Mouse (Mus musculus) spleen, postnatal 10 days (tissue): ENCODE measurements around the gene Banp.

Source experiments
- DNase-seq, 2 experiments: peaks; one replicate each; pipeline ENCODE4 v3.0.0; 2021 to 2022; ENCODE audit warnings: low spot score in 2 of 2

Gene Banp

GRCm38 (mm10) chr8:121950749-121951655 lies 1.5 kb downstream of the Banp start:
- peak; percentile 70 to 79 for DNase-seq

DNA sequence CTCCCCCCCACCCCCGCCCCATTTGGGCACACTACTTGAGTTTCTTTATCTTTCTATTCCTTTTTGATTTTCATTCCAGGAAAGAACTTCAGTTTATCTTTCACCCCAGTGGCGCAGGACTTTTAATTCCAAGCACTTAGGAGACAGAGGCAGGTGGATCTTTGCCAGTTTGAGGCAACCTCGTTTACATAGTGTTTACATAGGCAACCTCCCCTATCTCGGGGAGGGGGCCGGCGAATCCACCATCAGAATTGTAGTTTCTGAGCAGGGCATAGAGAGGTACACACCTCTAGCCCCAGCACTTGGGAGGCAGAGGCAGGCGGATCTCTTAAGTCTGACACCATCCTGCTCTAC lies 2.1 kb downstream of the Banp start:
- DNase-seq, result peak in 1 of 2 experiments; percentile 33

DNA sequence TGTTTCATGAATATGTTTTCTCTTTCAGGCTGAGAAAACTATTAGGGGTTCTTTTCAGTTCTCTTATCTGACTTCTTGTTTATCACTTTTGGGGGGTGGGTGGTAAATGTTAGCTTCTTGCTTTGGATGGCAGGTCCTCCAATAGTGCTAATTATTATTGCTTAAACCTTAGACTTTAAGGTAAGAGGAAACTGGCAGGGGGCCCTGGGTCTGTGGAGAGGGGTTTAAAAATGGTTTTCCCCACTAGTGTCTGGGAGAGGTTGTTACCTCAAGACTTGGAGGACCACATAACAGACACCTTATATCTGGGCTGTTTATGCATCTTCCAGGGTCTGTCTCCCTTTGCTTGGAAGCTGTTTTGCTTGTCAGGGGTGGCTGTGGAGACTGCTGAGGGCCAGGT lies 2.6 kb downstream of the Banp start:
- no peak for DNase-seq

DNA sequence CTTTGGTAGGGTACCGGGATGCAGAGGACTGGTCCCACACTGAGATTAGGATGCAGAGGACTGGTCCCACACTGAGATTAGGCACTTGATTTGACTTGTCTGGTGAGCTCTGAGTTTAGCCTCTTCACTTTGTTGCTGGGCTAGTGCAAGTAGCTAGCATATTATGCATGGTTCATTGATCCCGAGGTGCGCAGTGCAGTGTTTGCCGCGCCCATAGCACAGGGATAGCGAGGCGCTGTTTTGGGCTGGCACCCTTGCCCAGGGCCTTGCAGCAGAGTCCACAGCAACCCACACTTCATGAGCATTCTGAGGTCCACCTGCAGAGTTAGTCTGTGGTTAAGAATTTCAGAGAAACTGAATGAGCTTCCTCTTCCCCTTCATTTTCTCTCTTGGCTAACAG lies 3.2 kb downstream of the Banp start:
- no peak for DNase-seq

GRCm38 (mm10) chr8:121953821-121954545 lies 4.4 kb downstream of the Banp start:
- DNase-seq, result no peak

DNA sequence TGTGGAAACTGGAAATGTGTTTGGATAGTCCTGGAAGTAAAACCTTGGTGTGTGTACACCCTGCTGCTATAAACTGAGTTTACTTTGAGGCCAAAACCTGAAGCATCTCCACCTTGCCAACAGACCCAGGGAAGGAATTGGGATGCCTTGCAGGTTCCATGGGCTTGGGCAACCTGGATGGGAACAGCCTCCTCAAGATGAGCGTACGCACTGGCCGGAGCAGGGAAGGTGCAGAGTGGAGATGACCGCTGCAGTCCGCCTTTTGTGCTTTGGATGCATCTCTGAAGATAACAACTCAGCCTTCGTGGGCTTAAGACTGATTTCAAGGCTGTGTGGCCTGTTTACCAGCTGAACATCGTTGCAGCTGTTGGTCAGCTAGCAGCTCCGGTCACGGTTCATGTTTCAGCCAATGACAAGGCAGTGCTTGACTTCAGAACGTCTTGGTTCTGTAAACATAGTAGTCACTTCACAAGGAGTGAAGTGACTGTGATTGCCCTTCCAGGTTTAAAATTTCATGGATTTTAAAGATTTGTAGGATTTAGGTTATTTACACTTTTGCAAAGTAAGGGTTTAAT lies 5.5 kb downstream of the Banp start:
- DNase-seq, result no peak

DNA sequence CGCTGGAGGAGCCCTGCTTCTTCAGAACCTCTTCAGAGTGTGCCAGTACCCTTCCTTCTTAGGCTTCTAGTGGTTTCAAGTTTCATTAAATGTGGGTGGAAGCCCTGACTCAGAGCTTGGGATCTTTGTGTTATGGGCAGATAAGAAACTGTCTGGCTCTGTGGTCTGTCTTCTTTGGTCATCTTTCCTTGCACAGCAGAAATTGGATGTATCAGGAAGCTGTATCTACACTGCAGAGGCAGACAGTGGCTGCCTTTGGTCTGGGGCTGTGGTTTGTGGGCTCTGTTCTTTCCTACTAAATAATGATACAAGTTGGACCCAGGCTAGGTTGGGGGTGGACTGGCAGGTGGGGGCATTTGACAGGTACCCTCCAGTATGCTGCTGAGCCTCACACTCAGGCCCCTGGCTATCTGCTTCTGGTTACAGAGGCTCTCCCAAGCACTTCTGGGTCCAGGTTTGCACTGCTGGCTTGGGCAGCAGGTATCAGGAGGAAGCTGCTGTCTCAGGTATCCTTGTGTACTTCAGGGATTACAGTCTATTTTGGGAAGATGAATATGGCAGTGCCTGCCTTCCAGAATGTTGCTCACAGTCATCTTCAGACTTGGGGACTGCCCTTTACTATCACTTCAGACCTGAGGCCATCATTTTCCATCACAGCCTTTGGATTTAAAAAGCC lies 6.4 kb downstream of the Banp start:
- no peak for DNase-seq

GRCm38 (mm10) chr8:121958395-121958794 lies 8.8 kb downstream of the Banp start:
- no peak for DNase-seq

DNA sequence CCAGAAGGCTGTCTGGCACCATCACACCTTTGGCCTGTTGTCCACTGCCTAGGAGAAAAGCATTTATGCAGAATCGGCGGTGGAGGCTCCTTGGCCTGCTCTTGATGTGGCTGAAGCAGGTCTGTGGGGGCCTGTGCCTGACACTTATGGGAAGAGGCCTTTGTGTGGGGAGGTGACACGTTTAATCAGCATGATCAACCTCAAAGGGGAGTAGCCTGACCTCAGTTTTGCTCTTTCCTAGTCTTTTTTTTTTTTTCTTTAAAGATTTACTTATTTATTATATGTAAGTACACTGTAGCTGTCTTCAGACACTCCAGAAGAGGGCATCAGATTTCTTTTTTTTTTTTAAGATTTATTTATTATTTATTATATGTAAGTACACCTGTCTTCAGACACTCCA lies 13.3 kb downstream of the Banp start:
- DNase-seq, result no peak

DNA sequence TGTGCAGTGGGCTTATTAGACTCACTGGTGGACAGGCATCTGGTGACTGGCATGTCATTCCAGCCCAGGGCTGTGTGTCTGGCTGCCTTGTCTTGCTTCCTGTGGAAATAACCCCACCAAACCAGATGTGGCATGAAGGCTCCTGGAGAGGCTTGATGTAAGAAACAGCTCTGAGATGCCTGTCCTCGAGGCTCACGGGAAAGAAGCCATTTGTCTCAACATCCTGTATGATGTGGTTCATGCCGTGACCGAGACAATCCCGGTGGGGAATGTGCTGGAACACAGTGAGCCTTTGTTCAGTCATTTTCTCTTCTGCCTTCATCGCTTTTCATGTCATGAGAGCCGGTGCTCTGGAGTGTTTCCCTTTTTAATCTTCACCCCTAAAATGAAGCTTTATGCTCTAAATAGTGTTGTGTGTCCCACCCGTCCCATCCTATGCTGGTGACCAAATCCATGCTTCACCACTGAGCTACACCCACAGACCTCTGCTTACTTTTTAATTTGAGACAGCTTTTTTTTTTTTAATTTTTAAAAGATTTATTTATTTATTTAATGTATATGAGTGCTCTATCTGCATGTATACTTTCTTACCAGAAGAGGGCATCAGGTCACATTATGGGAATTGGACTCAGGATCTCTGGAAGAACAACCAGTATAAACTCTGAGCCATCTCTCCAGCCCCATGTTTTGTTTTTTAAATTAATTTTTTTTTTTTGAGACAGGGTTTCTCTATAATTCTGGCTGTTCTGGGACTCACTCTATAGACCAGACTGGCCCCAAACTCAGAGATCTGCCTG lies 15.4 kb downstream of the Banp start:
- no peak for DNase-seq

DNA sequence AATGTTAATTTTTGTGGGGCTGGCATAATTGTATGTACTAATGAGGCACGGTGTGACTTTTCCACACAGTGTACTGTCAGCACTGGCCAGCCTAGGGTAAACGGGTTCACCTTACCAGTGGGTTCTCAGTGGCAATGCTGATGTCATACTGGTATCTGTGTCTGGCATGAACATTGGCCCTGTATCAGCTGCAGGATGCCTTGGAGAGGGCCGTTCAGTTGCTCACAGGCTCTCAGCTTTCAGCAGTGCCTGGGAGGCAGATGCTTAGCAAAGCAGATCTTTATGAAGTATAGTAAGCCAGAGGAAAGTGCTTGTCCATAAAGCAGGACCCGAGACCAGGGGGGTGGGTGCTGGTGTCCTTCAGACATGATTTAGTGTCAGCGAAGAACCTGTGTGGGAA lies 16.6 kb downstream of the Banp start:
- no peak for DNase-seq

DNA sequence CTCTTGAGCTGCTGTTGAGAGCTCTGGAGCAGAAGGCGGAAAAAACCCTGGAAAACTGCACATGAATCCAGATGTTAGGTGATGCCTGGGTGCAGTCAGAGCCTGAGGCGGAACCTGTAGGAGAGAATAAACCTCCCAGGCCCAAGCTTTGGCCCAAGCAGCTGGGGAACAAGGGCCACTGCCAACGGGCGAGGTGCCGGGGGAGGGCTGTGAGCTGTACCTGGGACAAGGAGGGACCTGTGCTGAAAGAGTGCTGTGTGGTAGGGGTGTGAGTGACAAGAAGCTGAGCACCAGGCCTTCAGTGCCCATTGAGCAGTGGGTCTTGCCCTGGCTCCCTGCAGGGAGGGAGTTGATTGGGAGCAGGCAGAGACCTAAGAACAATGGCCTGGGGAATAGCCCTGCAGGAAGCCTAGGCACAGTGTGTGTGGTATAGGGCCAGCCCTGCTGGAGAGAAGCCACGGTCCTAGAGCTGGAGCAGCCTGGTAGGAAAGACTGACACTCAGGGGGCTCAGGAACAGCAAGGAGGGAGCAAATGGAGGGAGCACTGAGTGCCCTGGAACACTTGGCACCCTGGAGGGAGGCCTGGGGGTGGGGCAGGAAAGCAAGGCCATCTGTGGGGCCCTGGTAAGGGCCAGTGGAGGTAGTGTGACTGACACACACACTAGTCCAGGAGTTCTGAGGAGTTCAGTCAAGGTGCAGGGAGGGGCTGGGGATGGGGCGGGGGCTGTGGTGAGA lies 17.3 kb downstream of the Banp start:
- DNase-seq, result no peak

GRCm38 (mm10) chr8:121967977-121968376 lies 18.4 kb downstream of the Banp start:
- no peak for DNase-seq

GRCm38 (mm10) chr8:121968542-121968941 lies 19.0 kb downstream of the Banp start:
- no peak for DNase-seq

DNA sequence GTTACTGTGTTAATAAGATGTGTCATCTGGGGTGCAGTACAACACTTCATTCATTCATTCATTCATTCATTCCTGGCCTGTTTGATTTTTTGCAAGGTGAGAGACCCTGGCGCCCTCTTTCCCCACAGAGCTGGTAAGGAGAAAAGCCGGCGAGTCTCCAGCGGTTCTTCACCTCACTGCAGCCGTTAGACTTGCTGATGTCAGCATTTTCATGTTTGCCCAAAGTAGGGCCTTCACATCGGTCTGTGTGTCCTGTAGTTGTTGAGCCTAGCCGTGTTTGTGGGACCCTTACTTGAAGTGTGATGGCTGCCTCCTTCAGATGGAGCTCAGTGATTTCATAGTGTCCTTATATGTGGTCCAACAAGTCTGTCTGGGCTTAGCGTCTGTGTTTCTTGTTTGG lies 20.7 kb downstream of the Banp start:
- no peak for DNase-seq

DNA sequence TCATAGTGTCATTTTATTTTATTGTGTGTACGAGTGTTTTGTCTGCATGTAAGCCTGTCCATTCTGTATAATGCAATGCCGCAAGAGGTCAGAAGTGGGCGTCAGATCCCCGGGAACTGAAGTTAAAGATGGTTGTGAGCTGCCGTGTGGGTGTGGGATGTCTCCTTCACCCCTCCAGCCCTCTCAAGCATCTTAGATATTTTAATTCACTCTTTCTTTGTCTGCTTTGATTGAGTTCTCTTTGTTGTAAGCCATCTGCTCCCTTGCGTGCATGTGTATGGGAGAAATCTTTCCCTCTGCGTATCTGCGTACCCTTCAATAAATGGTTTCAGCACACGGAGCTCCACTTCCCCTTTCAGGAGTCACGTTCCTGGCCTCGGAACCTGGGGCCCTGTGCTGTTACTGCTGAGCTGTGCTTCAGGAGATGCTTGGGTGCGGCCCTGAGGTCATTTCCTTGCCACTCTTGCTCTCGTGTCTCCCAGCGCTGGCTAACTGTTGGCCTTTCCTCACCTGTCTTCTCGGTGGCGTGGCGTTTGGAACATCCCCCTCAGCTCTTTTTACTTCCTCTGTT lies 22.0 kb downstream of the Banp start:
- DNase-seq, result no peak

- no peak for DNase-seq
Measured at GRCm38 (mm10) chr8:121973906-121974305, 24.4 kb downstream of the Banp start.

GRCm38 (mm10) chr8:121977819-121978590 lies 28.5 kb downstream of the Banp start:
- DNase-seq, result no peak

DNA sequence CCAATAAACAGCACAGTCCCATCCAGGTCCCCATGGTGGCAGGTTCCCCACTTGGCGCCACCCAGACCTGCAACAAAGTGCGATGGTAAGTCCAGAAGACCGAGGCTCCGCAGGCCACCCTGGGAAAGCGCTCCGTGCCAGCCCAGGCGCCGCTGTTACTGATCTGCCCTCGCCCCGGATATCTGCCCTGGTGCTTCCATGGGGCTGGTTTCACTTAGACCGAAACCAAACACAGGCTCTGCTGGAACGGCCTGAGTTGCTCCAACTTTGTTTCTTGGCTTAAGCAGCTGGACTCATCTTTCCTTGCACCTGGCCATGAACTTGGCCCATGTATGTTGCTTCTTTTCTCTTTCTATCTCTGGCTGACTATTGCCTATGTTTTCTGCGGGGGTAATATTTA lies 29.1 kb downstream of the Banp start:
- DNase-seq, result no peak
